Mouse (Mus musculus): ENCODE data around the gene Gm10271. TPM values are rescaled to one million over a fixed set of nuclear protein-coding genes. Genes with fewer than 3 reads are reported as not detected.
A peak's percentile ranks its signal among the peaks of the same experiment; 100 is the strongest.

Gm10271 gene
- polyA plus RNA-seq, 1 experiment from 2014 or later: not detected

DNA sequence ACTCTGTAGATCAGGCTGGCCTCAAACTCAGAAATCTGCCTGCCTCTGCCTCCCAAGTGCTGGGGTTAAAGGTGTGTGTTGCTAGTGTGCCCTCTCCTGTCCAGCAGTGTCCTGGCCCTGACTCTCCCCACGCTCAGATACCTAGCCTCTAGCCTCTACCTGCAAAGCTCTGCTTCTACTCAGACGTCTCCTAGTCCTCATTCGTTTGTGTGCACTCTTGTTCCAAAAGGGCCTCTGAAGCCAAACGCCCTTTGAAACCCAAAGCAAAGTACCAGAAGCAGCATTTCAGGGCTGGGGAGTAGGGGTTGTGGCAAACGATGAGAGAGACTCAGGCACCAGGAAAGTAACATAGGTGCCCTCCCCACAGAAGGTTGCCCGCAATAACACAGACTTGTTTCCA lies 37.3 kb upstream of the Gm10271 start:
- 71% methylated on average over 6 of the region's 6 CpGs for WGBS
- no peaks in the 10 kb centered on the region for H3K27me3 ChIP-seq (replicated peaks; ENCODE audit: control insufficient read depth, insufficient read depth, low read length)
- H3K27ac ChIP-seq (ENCODE audit: low read depth, low read length): no peak overlapping the region
- ATAC-seq: no peak
- H3K36me3 ChIP-seq (ENCODE audit: control insufficient read depth, insufficient read depth): no peaks in the 10 kb centered on the region
- no peaks in the 10 kb centered on the region for H3K9me3 ChIP-seq (ENCODE audit: control insufficient read depth)
- no peak overlapping the region for H3K4me3 ChIP-seq (ENCODE audit: low read depth, low read length)
- no peak overlapping the region for H3K9ac ChIP-seq (ENCODE audit: low read depth, low read length)
- 0 out of 2 replicates have a peak, but pooled peaks cover 6% of the 10 kb centered on the region for H3K4me1 ChIP-seq (replicated peaks; ENCODE audit: control insufficient read depth, insufficient read depth, low read length)
- H3K4me2 ChIP-seq (replicated peaks; ENCODE audit: low read depth): no peak overlapping the region
- TF ChIP-seq CTCF (IDR thresholded peaks at IDR 0.05; ENCODE audit: low read depth): no peak

DNA sequence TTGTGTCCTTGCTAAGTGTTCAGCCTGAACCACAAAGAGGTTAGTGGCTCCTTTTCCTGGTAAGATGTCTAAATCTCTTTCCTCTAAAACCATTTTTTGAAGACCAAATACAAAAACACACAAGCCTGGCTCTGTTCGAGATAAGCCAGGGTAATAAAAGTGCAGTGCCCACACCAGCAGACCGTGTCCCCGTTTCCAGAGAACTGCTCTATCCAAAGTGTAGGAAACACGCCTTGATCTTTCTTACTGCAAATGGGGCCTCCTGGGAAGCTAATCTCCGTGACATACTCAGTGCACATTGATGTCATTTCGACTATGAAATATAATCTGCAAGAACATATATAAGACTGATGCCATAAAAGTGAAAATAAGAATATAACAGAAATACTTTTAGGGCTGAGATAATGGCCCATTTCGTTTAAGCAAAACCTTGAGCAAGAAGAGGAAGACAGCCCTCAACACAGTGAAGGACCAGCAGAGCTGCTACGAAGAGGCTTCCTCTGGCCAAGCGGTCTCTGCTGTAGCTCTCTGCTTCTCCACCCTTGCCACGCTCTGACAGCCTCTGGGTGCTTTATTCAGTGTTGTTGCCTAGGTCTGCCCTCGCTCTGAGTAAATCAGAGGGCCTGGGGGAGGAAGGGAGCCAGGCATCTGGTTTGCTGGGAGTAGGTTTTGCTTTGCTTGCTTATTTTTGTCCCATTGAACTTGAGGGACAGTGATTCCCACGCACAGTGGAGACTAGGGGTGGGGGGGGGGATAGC lies 33.5 kb upstream of the Gm10271 start:
- ATAC-seq: no peak
- TF ChIP-seq CTCF (IDR thresholded peaks at IDR 0.05; ENCODE audit: low read depth): no peak
- Histone ChIP-seq H3K36me3 (ENCODE audit: control insufficient read depth, insufficient read depth) (no peaks in the 10 kb centered on the region), H3K4me1 (replicated peaks; ENCODE audit: control insufficient read depth, insufficient read depth, low read length) (no peaks in the 10 kb centered on the region), H3K4me3 (ENCODE audit: low read depth, low read length) (no peak overlapping the region), H3K9ac (ENCODE audit: low read depth, low read length) (no peak overlapping the region), H3K27ac (ENCODE audit: low read depth, low read length) (no peak overlapping the region), H3K4me2 (replicated peaks; ENCODE audit: low read depth) (0 out of 2 replicates have a peak overlapping the region, but pooled peaks have one; percentile 0), H3K9me3 (ENCODE audit: control insufficient read depth) (no peaks in the 10 kb centered on the region), H3K27me3 (replicated peaks; ENCODE audit: control insufficient read depth, insufficient read depth, low read length) (no peaks in the 10 kb centered on the region)
- WGBS: 39% methylated on average over 12 of the region's 12 CpGs

DNA sequence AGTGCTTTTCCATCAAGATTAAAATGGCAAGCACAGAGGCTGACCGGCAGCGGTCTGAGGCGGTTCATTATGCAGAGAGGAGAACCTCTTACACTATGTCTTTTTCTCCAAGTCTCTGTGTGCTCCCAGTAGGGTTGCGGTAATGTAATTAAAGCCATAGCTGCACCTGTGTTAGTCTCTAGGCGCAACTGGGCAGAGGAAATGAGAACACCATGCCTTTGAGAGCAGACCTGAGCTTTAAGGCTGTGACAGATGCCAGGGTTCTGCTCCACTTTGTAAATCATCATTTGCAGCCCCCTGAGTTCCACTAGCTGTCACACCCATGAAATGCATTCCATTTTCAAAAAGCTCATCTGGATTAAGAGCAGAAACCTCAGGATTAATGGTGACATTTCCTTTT lies 32.3 kb upstream of the Gm10271 start:
- ATAC-seq: no peak
- no peak overlapping the region for H3K4me2 ChIP-seq (replicated peaks; ENCODE audit: low read depth)
- H3K4me3 ChIP-seq (ENCODE audit: low read depth, low read length): no peak overlapping the region
- no peak overlapping the region for H3K27ac ChIP-seq (ENCODE audit: low read depth, low read length)
- TF ChIP-seq CTCF (IDR thresholded peaks at IDR 0.05; ENCODE audit: low read depth): no peak
- no peak overlapping the region for H3K9ac ChIP-seq (ENCODE audit: low read depth, low read length)
- no peaks in the 10 kb centered on the region for H3K27me3 ChIP-seq (replicated peaks; ENCODE audit: control insufficient read depth, insufficient read depth, low read length)
- no peaks in the 10 kb centered on the region for H3K4me1 ChIP-seq (replicated peaks; ENCODE audit: control insufficient read depth, insufficient read depth, low read length)
- 86% methylated on average over 5 of the region's 5 CpGs for WGBS
- no peaks in the 10 kb centered on the region for H3K9me3 ChIP-seq (ENCODE audit: control insufficient read depth)
- H3K36me3 ChIP-seq (ENCODE audit: control insufficient read depth, insufficient read depth): no peaks in the 10 kb centered on the region

DNA sequence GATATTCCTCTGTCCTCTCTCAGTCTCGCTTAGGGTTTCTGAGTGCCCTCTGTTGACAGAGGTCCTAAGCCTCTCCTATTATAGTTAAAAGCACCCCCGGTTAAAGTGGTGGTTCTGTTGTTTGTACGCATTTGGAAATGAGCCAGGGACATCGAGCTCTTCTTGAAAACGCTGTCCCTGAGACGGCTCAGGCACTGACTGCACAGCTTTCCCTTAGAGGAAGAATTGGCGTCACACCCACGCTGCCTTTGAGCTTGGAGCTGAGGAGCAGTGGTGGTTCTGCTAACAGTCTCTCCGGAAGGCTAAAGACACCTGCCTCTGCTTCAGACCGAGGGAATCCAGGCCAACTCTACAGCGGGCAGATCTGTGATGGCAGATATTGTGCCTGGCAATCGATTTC lies 28.6 kb upstream of the Gm10271 start:
- no peaks in the 10 kb centered on the region for H3K36me3 ChIP-seq (ENCODE audit: control insufficient read depth, insufficient read depth)
- peaks cover 5% of the 10 kb centered on the region; the same call in 1 of the 2 replicates for H3K4me1 ChIP-seq (replicated peaks; ENCODE audit: control insufficient read depth, insufficient read depth, low read length)
- H3K9me3 ChIP-seq (ENCODE audit: control insufficient read depth): no peaks in the 10 kb centered on the region
- TF ChIP-seq CTCF (IDR thresholded peaks at IDR 0.05; ENCODE audit: low read depth): no peak
- WGBS: 51% methylated on average over 12 of the region's 12 CpGs
- no peak overlapping the region for H3K9ac ChIP-seq (ENCODE audit: low read depth, low read length)
- no peak overlapping the region for H3K4me2 ChIP-seq (replicated peaks; ENCODE audit: low read depth)
- no peak for ATAC-seq
- H3K4me3 ChIP-seq (ENCODE audit: low read depth, low read length): no peak overlapping the region
- H3K27me3 ChIP-seq (replicated peaks; ENCODE audit: control insufficient read depth, insufficient read depth, low read length): no peaks in the 10 kb centered on the region
- no peak overlapping the region for H3K27ac ChIP-seq (ENCODE audit: low read depth, low read length)

DNA sequence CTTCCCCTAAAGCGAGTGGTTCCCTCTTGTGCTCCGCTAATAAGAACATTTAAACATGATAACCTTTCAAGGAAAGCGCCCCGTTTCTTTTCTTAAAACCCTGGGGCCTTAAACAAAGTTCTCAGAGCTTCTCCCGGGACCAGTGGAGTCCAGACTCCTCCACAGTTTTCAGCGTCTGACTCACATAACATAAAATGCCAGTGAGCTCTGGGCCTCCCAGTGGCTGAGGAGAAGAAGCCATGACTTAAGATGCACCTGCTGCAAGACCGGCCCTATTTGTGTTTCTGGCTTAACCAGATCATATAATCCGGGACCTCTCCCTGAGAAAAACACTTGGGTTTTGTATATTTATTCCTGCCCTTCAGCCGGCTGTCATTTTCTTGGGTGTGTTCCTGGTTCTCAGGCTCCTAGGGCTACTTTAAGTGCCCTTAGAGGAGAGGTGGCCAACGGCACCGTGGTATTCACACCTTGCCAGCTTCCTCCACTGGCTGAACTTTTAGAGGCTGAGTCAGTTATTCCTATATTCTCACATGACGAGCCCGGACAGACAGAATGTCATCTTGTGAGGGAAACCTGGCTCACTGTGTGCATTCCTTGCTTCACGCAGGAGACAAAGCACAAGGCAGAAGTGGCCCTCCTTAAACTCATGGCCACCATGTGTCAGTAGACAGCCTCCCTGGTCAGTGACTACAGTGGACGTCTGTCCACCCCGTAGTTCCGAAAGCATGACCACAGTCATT lies 26.5 kb upstream of the Gm10271 start:
- WGBS: 65% methylated on average over 17 of the region's 17 CpGs
- H3K9ac ChIP-seq (ENCODE audit: low read depth, low read length): no peak overlapping the region
- 0 out of 2 replicates have a peak, but pooled peaks have one; percentile 7 for TF ChIP-seq CTCF (IDR thresholded peaks at IDR 0.05; ENCODE audit: low read depth)
- no peaks in the 10 kb centered on the region for H3K27me3 ChIP-seq (replicated peaks; ENCODE audit: control insufficient read depth, insufficient read depth, low read length)
- no peak overlapping the region for H3K4me2 ChIP-seq (replicated peaks; ENCODE audit: low read depth)
- no peak overlapping the region for H3K4me3 ChIP-seq (ENCODE audit: low read depth, low read length)
- H3K9me3 ChIP-seq (ENCODE audit: control insufficient read depth): no peaks in the 10 kb centered on the region
- no peak for ATAC-seq
- H3K27ac ChIP-seq (ENCODE audit: low read depth, low read length): no peak overlapping the region
- H3K4me1 ChIP-seq (replicated peaks; ENCODE audit: control insufficient read depth, insufficient read depth, low read length): peaks cover 6% of the 10 kb centered on the region; the same call in 1 of the 2 replicates
- no peaks in the 10 kb centered on the region for H3K36me3 ChIP-seq (ENCODE audit: control insufficient read depth, insufficient read depth)

DNA sequence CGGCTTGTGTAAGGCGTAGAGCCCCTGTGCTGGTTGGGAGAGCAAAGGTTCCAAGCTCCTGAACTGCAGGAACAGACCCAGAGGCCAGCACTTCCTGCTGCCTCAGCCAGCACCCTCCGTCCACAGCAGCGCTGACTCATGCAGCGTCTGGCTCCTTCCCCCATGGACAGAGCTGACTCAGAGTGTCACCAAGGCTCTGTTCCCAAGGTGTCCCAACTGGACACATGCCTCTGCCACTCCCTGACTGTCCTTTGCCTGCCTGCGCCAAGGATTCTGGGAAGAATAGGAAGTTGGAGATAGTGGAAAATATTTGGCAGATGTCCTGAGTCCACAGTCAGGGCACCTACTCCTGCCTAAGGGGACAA lies 23.8 kb upstream of the Gm10271 start:
- Histone ChIP-seq H3K27me3 (replicated peaks; ENCODE audit: control insufficient read depth, insufficient read depth, low read length) (no peaks in the 10 kb centered on the region), H3K4me2 (replicated peaks; ENCODE audit: low read depth) (0 out of 2 replicates have a peak overlapping the region, but pooled peaks have one; percentile 30), H3K27ac (ENCODE audit: low read depth, low read length) (peak overlapping the region; percentile 60), H3K9ac (ENCODE audit: low read depth, low read length) (no peak overlapping the region), H3K4me1 (replicated peaks; ENCODE audit: control insufficient read depth, insufficient read depth, low read length) (peaks cover 6% of the 10 kb centered on the region; the same call in 1 of the 2 replicates), H3K36me3 (ENCODE audit: control insufficient read depth, insufficient read depth) (no peaks in the 10 kb centered on the region), H3K4me3 (ENCODE audit: low read depth, low read length) (no peak overlapping the region), H3K9me3 (ENCODE audit: control insufficient read depth) (no peaks in the 10 kb centered on the region)
- TF ChIP-seq CTCF (IDR thresholded peaks at IDR 0.05; ENCODE audit: low read depth): no peak
- peak; percentile 97 for ATAC-seq
- 12% methylated on average over 6 of the region's 6 CpGs for WGBS

Data from intestine, postnatal 0 days (tissue).